Mouse (Mus musculus): ENCODE measurements around the gene Gps1.

DNA sequence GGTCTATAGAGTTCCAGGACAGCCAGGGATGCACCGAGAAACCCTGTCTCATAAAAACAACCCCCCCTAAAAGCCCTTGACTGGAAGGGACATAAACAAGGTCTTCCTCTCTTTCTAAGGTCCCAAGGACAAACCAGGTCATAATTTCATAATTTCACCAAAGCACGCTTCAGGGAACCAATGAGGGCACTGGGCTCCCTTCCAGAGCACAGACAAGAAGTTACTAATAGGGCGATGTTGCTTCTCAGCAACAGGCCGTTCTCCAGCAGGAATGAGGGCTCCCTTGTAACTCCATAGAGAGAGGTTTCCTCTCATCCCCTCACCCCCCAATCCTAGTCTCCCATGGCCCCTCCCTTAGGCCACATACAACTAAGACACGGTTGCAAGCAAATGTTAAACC lies 43.1 kb upstream of the Gps1 start:
- TF ChIP-seq CTCF (IDR thresholded peaks at IDR 0.05; ENCODE audit: low read depth) (no peak), EP300 (IDR thresholded peaks at IDR 0.05; ENCODE audit: low read depth) (no peak)

Data from liver, embryonic 14.5 days (tissue).